Mouse (Mus musculus) left cerebral cortex, adult 6 months (tissue): ENCODE data around the gene Sgk2. TPM values are rescaled to one million over a fixed set of nuclear protein-coding genes. Genes with fewer than 3 reads are reported as not detected.

Experiments used
- long read RNA-seq, 2 experiments: library from polyadenylated mRNA; unstranded; transcript quantifications; one replicate each; pipeline ENCODE4 v2.0.0; 2019 to 2020
- polyA plus RNA-seq: library from polyadenylated mRNA; unstranded; fragments of <200 nt; fragmentation: Nextera tagmentation; gene quantifications from 2 replicates; pipeline ENCODE4 v1.2.3, GENCODE M21; 2021

The Sgk2 gene
- polyA plus RNA-seq: 1.7 and 2.2 TPM in 2 replicates
- long read RNA-seq, experiment 1, partial matches to known transcripts: 20 of 23 reads
- long read RNA-seq, experiment 1, other reads (novel, unspliced or antisense): 3 of 23 reads
- long read RNA-seq, experiment 2, partial matches to known transcripts: 2 of 2 reads
- long read RNA-seq, experiment 2, other reads (novel, unspliced or antisense): 0 of 2 reads

DNA sequence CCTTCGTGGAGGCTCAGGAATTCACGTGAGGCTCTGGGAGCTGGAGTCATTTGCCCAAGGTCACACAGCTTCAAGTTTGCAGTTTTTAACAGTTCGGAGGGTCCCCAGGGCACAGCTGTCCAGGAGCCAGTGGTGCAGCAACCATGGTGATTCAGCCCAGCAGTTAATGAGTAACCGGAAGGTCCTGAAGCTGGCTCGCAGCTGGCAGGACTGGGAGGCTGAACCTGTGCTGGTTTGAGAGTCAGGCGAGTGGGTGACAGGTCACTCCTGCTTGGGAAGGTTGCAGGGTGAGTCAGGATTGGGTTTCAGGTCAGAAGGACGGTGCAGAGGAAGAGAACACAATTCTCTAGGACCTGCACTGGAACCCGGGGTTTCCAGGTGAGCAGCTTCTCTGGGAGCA is at the start of gene Sgk2:
Gene Sgk2, plus strand, starts transcription at position 113 of the 400 bp plus-strand sequence.

DNA sequence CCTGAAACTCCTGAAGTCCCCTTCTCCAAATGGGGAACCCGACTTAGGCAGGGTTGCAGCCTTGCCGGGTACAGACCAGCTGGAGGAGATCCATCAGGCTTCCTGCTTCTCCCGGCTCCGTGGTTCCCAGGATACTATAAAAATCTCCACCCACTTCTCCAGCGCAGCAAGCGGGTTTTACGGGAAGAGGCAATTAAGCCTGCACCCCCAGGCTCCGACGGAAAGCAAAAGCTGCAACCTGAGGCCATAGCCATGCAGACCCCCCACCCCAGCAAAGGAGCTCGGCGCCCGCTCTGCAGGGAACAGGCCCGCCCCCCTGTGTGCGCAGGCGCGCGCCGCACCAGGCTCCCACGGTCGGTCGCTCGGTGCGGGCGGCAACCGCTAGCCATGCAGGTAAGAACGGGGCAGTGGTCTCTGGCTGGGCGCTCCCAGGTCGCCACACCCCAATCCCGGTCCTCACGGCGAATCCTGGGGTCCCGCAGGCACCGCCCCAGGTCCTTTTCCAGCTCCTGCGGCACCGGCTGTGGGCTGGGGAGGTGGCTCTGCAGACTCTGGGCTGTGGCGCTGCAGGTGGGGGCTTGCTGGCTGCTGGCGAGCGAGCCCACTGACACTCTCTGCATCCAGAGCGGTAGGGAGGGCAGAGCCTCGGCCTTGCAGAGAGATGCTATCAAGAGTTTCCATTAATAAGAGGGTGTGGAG is 43.8 kb upstream of the Sgk2 start, which contains the start of gene L3mbtl1:
Gene L3mbtl1, plus strand, starts transcription at position 325 of the 699 bp plus-strand sequence.

DNA sequence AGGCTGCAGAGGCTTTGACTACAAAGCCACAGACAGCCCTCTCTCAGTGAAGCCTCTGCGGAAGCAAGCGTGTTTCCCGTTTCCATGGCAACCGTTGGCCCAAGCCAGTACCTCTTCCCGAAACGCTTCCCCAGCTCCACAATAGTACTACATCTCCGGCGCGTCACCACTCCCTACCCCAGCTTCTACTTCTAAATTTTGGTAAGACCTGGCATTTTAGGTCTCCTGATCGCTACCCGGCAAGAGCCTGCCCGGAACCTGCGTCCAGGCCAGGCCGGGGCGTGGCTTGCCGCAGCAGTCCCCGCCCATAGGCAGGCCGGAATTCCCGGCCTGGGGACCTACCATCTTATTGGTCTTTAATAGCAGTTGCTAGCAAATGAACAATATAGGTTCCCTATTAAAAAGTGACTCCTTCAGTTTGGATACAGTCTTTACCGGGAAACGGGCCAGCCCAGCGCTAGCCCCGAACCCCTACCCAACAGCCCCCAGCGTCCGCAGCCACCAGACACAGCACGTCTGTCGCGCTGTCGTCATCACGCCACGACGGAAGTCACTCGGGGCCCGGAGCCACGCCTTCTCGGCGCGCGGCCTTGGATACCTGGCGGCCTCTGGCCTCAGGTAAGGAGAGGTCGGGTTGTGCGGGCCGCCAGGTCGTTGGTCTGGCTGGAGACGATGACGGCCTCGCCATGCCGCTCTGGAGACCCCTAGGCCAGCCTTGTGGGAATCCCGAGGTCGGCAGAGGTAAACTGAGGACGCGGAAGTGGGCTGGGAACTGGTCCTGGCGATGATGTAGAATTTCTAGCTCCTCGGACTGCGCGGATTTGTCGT is 30.0 kb downstream of the Sgk2 start, which contains the start of gene Ift52:
Gene Ift52, plus strand, starts transcription at position 439 of the 828 bp plus-strand sequence.

DNA sequence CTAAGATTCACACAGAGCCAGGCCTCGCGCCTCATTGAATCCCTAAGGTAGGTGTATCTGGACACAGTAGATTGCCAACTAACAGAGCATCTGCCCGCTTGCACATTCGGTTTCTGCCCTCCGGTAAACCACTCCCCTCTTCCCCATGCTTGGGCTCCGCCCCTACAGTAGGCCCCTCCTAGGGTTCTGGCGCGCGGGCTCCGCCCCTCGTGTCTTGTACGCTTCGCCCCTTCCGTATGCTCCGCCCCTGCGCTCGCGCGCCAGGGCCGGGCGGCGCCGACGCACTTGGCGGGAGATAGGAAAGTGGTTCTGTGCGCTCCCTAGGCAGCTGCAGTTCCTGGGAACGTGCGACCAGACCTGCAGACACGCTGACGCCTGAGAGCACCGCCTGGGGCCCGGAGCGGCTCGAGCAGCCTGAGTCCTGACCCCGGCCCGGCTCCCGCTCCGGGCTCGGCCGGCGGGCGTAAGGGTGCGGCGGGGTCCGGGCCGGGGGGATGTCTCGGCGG is 67.3 kb downstream of the Sgk2 start, which contains the start of gene Mybl2:
Gene Mybl2, plus strand, starts transcription at position 353 of the 506 bp plus-strand sequence.

Other genes with a start within 250 kb of the Sgk2 start
- gene Srsf6, start 55.8 kb upstream of the Sgk2 start, polyA plus RNA-seq: 20.9 and 27.6 TPM in 2 replicates
- gene L3mbtl1, start 43.9 kb upstream of the Sgk2 start, polyA plus RNA-seq: 2.4 and 2.7 TPM in 2 replicates
- 27.9 and 28.8 TPM in 2 replicates for gene Ift52, start 30.0 kb downstream of the Sgk2 start, polyA plus RNA-seq
- 0.14 TPM in 1 of 2 replicates, not detected in the other for gene Mybl2, start 67.4 kb downstream of the Sgk2 start, polyA plus RNA-seq
- gene Gtsf1l, start 100.5 kb downstream of the Sgk2 start, polyA plus RNA-seq: not detected in 2 replicates
- 21.4 and 40.2 TPM in 2 replicates for gene Tox2, start 215.8 kb downstream of the Sgk2 start, polyA plus RNA-seq